Mouse (Mus musculus) A20 (cell line): ENCODE results near the gene Depp1.
"Not testable (repeated sequence)": the region's sequence is repeated elsewhere in the genome, so short reads cannot be mapped to it uniquely, and the experiment has no call there.

Experiments
- DNase-seq: peaks from one replicate; pipeline ENCODE4 v3.0.0-alpha.2; 2011; ENCODE audit warnings: low read depth, low spot score

The Depp1 gene

GRCm38 (mm10) chr6:116650406-116650805, at the start of gene Depp1:
TSS of gene Depp1 (plus strand) at chr6:116650609.
- no peak for DNase-seq

- DNase-seq = not testable (repeated sequence)
Observed at GRCm38 (mm10) chr6:116600969-116601368, 49.4 kb upstream of the Depp1 start.

DNA sequence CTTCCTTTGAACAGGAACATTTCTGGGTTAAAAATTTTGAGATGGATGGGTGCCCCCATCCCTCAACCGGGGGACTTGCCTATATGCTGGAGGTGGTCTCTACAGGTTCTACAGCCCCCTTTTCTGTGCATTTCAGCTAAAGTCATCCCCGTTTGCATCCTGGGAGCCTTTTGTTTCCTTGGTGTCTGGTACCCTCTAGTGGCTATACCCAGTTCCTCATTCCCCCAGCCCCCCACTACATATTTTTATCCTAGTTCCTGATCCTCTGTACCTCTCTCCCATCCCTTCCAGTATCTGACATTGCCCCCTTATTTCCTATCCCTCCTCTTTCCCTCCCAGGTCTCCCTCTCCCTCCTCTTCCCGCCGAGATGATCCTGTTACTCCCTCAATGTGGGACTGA, 43.2 kb upstream of the Depp1 start:
- no peak for DNase-seq

DNA sequence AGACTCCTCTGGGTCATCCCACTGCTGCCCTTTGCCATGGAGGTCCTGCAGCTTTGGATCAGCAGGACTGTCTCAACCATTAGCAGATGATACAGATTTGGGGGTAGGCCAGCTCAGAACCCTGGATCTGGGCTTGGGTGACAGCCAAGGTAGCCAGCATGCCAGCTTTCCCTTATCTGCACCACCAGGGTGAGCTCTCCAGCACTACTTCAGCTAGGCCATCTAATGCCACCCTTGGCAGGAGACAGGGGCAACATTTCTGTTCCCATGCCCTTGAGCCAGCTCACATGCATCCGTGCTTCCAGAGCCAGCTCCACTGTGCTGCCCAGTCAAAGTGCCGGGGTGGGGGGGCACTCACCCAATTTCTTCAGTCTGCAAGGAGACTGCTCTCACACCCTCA, 34.7 kb upstream of the Depp1 start:
- no peak for DNase-seq

- no peak for DNase-seq
Observed at GRCm38 (mm10) chr6:116618073-116618472, 32.3 kb upstream of the Depp1 start.

DNA sequence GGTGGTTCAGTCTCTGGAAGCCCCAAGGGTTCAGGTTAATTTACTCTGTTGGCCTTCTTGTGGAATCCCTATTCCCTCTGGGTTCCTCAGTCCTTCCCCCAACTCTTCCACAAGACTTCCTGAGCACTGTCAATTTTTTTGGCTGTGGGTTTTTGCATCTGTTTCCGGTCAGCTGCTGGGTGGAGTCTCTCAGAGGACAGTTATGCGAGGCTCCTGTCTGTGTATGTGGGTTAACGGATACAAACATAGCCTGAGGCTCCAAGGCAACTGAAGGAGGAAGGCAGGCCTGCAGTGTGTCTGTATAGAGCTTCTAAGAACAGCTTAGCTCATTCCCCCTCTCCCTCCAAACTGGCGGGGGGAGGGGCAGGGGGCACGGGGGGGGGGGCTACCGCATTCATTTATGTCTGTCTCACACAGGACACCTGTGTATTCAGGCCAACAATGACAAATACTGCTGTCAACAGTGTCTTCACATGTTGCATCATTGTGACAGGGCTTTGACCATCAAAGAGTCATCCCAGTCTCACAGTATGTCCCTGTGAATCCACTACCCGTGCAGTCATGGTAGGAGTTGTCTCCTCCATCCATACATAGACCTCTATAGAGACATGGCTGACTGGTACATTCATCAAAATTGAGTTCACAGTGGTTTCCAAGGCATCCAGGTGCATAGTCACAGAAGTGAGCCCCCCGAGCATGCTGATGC, 28.9 kb upstream of the Depp1 start:
- DNase-seq = no peak

- DNase-seq = not testable (repeated sequence)
Observed at GRCm38 (mm10) chr6:116626417-116626816, 24.0 kb upstream of the Depp1 start.

GRCm38 (mm10) chr6:116628095-116628494, 22.3 kb upstream of the Depp1 start:
- no peak for DNase-seq

DNA sequence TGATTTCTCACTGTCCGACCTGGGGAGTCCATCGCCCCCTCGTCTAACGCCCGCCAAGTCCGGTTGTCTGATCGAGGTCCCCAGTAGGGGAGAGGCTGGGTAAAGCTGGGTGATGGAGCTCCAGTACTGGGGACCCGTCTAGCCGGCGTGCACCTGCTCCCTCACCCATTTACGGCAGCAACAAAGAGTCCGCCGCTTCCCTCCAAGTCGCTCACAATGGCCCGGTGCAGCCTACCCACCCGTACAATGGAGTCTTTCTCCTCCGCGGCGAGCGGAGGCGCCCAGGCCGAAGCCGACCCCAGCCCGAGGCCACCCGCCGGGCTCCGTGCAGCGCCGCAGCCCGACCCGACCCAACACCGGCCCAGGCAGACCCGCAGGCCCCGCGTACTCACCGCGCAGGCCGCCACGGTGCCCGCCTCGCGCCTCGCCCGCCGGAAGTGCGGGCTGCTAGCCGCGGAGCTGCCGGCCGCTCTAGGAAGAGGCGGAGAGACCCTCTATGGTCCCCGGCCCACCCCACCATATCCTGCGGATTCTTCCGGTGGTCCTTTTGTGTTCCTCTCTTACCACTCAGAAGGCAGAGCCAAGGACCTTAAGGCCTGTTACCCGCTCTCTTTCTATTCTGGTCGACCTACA, 21.8 kb upstream of the Depp1 start, which contains the start of gene Zfp422:
Zfp422 (minus strand) TSS at position 461 of the 633 bp plus-strand sequence.
- peak; percentile 88 for DNase-seq

DNA sequence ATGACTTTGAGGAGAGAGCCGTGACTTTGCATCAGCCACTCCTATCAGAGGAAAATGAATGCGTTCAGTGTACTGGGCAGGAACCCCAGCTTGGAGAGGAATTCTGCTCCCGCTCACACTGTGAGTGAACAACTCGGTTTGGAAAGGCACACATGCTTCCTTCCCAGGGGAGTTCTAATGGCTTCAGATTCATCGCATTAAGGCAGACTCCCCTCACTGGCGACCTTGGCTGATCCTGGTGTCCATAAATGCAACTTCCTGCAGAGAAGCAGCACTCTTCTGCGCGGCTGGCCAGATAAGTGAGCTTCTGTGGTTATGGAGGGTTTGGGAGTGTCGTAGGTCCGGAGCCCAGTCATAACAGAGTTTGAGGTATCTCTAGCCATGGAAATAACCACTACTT, 20.6 kb upstream of the Depp1 start:
- no peak for DNase-seq

GRCm38 (mm10) chr6:116632129-116632528, 18.3 kb upstream of the Depp1 start:
- peak; percentile 84 for DNase-seq

DNA sequence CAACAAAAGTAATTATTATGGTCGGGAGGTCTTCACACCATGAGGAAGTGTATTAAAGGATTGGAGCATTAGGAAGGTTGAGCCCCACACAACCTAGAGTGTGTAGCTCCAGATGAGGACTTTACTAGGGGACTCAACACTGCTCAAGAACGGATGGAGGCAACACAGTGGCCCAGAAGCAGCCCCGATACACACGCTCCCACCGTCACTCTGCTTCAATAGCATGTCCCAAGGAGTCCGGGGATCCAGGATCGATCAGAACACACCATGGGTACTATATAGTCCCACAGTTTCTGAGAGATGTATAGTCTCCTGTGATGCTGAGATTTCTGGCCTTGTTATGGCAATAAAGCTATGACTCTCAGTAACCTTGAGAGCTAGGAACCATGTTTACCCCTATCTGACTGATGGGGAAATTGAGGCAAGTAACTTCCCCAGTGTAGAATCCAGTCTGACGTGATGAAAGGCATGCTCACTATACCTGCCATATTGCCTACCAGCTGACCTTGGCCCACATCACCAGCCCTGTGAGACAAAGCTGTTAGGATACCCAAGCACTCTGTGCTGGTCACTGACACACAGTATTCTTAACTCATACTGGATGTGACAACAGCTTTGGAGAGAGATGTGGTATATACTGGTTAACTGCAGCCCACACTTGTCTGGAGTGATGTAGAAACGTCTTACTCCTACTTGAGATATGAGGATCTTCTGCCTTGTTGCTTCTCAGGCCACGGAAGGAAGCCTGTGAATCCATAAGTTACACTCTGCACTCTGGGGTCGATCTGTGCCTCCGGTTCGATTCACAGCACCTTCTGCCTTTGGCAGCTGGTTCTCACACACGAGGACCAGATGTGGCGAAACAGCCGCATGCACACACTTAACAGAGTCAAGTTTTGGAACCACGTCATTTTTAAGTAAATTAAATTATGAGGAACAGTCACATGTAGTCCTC, 16.4 kb upstream of the Depp1 start:
- DNase-seq = no peak

DNA sequence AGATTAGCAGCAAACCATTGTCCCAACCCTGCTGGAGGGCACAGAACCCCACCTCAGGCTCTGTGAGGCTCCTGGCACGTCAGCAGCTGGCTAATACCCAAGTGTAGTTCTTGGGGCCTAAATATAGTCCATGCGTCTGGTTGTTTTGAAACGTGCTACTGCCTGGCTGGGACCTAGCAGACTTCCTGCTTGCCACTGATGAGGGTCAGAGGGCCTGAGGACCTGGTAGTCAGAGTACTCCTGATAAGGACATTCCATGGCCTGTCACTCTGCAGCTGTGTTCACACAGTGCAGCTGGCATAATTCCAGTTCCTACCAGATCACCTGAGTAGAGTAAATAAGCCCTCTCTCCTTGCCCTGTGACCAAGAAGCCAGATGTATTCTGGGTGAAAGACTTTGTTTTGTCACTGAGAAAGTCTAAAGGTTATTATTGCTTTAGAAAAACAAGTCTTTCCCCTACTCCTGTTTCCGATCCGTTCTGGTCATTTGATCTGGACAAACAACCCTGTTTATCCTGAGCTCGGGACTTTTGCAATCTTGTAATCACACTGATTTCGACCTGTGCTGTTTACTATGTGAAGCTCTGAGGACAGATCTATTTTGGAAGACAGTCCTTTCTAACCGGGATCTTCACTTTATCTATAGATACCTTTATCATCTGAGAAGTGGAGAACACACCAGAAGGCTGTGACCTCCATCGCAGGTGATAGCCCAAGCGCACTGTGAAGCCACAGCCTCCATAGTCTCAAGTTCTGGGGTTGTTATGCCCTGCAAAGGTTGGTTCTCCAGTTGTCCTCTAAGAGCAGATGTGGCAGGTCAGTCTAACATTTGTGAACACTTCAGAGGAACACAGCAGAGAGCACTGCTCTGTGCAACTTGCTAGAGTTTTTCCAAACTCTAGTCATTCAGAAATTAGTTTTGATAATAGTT, 14.9 kb upstream of the Depp1 start:
- DNase-seq = peak; percentile 61

DNA sequence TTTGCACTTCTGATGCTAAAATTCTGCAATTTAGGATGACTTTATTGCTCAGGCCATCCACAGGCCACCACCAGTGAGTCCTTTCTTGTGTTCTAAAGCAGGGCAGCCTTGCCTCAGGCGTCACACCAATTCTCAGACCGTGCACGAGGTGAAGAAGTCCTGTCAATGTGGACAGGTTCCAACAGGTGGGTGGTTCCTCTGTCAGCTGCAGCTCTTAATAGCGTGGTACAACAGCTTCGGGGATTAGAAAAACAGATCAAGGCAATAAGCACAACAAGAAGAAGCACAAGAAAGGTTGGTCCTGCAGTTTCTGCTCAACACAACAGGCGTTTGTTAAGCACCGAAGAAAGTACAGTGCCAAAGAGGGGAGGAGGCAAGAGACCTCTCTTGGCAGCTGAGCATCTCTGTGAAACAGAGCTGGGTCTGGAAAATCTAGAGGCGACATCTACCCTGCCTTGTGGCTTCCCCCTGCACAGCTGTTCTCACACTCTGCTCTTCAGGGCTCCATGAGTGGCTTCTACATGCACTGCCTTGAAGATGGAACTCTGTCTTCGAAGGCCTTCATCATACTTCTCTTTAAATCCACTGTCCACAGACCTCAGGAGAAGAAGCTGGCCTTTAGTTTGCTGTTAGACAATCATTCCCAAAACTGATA, 13.7 kb upstream of the Depp1 start:
- DNase-seq = no peak

- no peak for DNase-seq
Observed at GRCm38 (mm10) chr6:116637496-116637895, 12.9 kb upstream of the Depp1 start.

GRCm38 (mm10) chr6:116638871-116639270, 11.5 kb upstream of the Depp1 start:
- no peak for DNase-seq

- no peak for DNase-seq
Observed at GRCm38 (mm10) chr6:116639663-116640062, 10.7 kb upstream of the Depp1 start.

GRCm38 (mm10) chr6:116642942-116643341, 7.5 kb upstream of the Depp1 start:
- no peak for DNase-seq

DNA sequence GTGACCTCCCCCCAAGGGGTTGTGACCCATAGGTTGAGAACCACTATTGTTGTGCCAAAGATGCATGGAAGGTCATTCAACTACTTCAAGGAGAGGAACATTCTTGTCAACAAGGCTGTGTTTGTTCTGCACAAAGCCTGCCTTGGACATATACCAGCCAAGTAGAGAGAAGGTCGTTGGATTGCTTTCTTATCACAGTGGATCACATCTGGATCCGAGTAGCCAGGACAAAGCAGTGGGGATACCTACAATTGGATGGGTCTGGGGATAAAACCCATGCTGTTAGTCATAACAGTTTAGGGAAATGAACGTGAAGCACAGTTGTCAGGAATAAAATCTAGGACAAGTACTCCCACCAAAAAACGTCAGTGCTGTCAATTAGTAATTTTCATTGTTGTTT, 6.5 kb upstream of the Depp1 start:
- no peak for DNase-seq

DNA sequence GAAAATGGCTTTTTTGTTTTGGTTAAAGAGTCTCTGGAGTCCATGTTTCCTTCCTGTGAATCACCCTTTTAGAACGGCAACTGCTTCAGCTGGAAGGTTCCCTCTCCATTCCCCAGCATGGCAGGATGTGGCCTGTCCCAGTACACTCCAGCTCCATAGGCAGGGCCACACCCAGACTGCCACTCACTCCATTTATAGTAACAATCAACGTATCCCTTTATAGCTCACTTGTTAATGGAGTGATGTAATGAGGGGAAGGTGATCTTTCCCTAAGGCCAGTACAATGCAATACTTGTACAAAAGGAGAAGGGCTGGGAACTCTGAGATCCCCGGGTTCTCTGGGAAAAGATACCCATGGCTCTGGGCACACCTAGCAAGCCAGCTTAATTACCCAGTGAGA, 6.1 kb upstream of the Depp1 start:
- DNase-seq = no peak

- DNase-seq = no peak
Observed at GRCm38 (mm10) chr6:116647763-116648162, 2.6 kb upstream of the Depp1 start.
